Mouse (Mus musculus): ENCODE data around the gene Gipc2.

GRCm38 (mm10) chr3:152047914-152048313, 118.1 kb downstream of the Gipc2 start:
- no peak for TF ChIP-seq POLR2A (IDR thresholded peaks at IDR 0.05; ENCODE audit: extremely low read depth, insufficient read depth, low read length)
- no peak for TF ChIP-seq CTCF (IDR thresholded peaks at IDR 0.05; ENCODE audit: extremely low read depth, insufficient read depth, low read length)
